Mouse (Mus musculus) liver, embryonic 14.5 days (tissue): ENCODE results near the gene Prrx1.

ENCODE experiments used
- CTCF ChIP-seq: IDR thresholded peaks from 2 replicates; pipeline ENCODE4 v1.5.1; 2016; ENCODE audit warnings: antibody characterized with exemption, low read depth, control low read depth
- EP300 ChIP-seq: IDR thresholded peaks from 2 replicates; pipeline ENCODE4 v1.6.1; 2016; ENCODE audit warnings: antibody characterized with exemption, low read depth

GRCm38 (mm10) chr1:163252796-163253195, 60.7 kb downstream of the Prrx1 start:
- TF ChIP-seq CTCF: no peak
- no peak for TF ChIP-seq EP300
